Mouse (Mus musculus) brown adipose tissue, adult 24 weeks (tissue): ENCODE measurements around the gene Gm49416. TPM values are rescaled to one million over a fixed set of nuclear protein-coding genes. Genes with fewer than 3 reads are reported as not detected.
A peak's percentile ranks its signal among the peaks of the same experiment; 100 is the strongest.
"Not testable (repeated sequence)": the region's sequence is repeated elsewhere in the genome, so short reads cannot be mapped to it uniquely, and the experiment has no call there.

Experiments
- H3K27ac ChIP-seq: fragments of 200-500 bp; replicated peaks from 2 replicates; pipeline ENCODE4 v1.5.1; 2012; ENCODE audit warnings: low read depth, mild to moderate bottlenecking, low read length
- H3K4me1 ChIP-seq: fragments of 200-500 bp; 2 replicates; pipeline ENCODE4 v1.6.1; 2012; ENCODE audit warnings: low read length, mixed read lengths; ENCODE audit not compliant: control insufficient read depth, insufficient read depth, insufficient read length
- H3K4me3 ChIP-seq: fragments of 200-500 bp; 2 replicates; pipeline ENCODE4 v1.5.1; 2012; ENCODE audit warnings: low read depth, mild to moderate bottlenecking, low read length, moderate library complexity; ENCODE audit not compliant: insufficient read depth
- polyA plus RNA-seq: library from polyadenylated mRNA; stranded (reverse); fragments of >200 nt; gene quantifications from 2 replicates; pipeline ENCODE4 v1.2.4, GENCODE M21; 2012; ENCODE audit not compliant: missing spikeins, insufficient read depth, insufficient read length

Gm49416 gene
- polyA plus RNA-seq, 1 experiment: not detected

- Histone ChIP-seq H3K4me1 (no peaks in the 10 kb centered on the region), H3K27ac (no peak overlapping the region), H3K4me3 (no peak overlapping the region)
These were observed 24.5 kb upstream of the Gm49416 start for GRCm38 (mm10) chr19:8864265-8864664.

GRCm38 (mm10) chr19:8870381-8870780 is 18.3 kb upstream of the Gm49416 start:
- not testable (repeated sequence) for H3K4me1 ChIP-seq, H3K4me3 ChIP-seq, H3K27ac ChIP-seq

- Histone ChIP-seq H3K4me1 (peaks cover 6% of the 10 kb centered on the region; the same call in 1 of the 2 replicates), H3K27ac (peak overlapping the region; percentile 73), H3K4me3 (peak overlapping the region; percentile 68)
These were observed 17.9 kb upstream of the Gm49416 start for GRCm38 (mm10) chr19:8870838-8871237.

GRCm38 (mm10) chr19:8871267-8872186 is 17.2 kb upstream of the Gm49416 start, which contains the start of gene Ubxn1:
Gene Ubxn1 (plus strand): TSS chr19:8871496.
- Histone ChIP-seq H3K4me3 (peak within 1 kb of the TSS; percentile 90), H3K4me1 (peaks cover 6% of the 10 kb centered on the region; the same call in 1 of the 2 replicates), H3K27ac (peak within 1 kb of the TSS; percentile 78)

GRCm38 (mm10) chr19:8872266-8872840 is 16.4 kb upstream of the Gm49416 start:
- Histone ChIP-seq H3K4me3 (peak overlapping the region; percentile 90), H3K4me1 (peaks cover 6% of the 10 kb centered on the region; the same call in 1 of the 2 replicates), H3K27ac (peak overlapping the region; percentile 78)

- H3K27ac ChIP-seq: no peak overlapping the region
- no peak overlapping the region for H3K4me3 ChIP-seq
- H3K4me1 ChIP-seq: peaks cover 8% of the 10 kb centered on the region; the same call in 1 of the 2 replicates
These were observed 13.7 kb upstream of the Gm49416 start for GRCm38 (mm10) chr19:8875031-8875430.

GRCm38 (mm10) chr19:8880311-8881033 is 8.3 kb upstream of the Gm49416 start, which contains the start of gene Uqcc3:
Gene Uqcc3 (minus strand): TSS chr19:8880923.
- Histone ChIP-seq H3K4me1 (0 out of 2 replicates have a peak, but pooled peaks cover 2% of the 10 kb centered on the region), H3K4me3 (peak within 1 kb of the TSS; percentile 69), H3K27ac (peak within 1 kb of the TSS; percentile 61)

- Histone ChIP-seq H3K4me1 (0 out of 2 replicates have a peak, but pooled peaks cover 2% of the 10 kb centered on the region), H3K27ac (no peak overlapping the region), H3K4me3 (peak overlapping the region; percentile 69)
These were observed 7.7 kb upstream of the Gm49416 start for GRCm38 (mm10) chr19:8881034-8881392.

GRCm38 (mm10) chr19:8883616-8884015 is 5.1 kb upstream of the Gm49416 start, which contains the start of the genes Lbhd1 and Gm49403:
Gene Lbhd1 (plus strand): TSS chr19:8883732.
Gene Gm49403 (plus strand): TSS chr19:8883930.
- Histone ChIP-seq H3K4me1 (peaks cover 7% of the 10 kb centered on the region; the same call in 1 of the 2 replicates), H3K27ac (no peak within 1 kb of the TSS), H3K4me3 (no peak within 1 kb of the TSS)

GRCm38 (mm10) chr19:8886916-8887584 is 1.7 kb upstream of the Gm49416 start:
- Histone ChIP-seq H3K27ac (no peak overlapping the region), H3K4me1 (peaks cover 6% of the 10 kb centered on the region; the same call in 1 of the 2 replicates), H3K4me3 (no peak overlapping the region)

GRCm38 (mm10) chr19:8887585-8888463 is 902 bp upstream of the Gm49416 start:
- H3K4me3 ChIP-seq: peak overlapping the region; percentile 79
- peaks cover 6% of the 10 kb centered on the region; the same call in 1 of the 2 replicates for H3K4me1 ChIP-seq
- 0 out of 2 replicates have a peak overlapping the region, but pooled peaks have one; percentile 41 for H3K27ac ChIP-seq

- H3K4me3 ChIP-seq: peak within 1 kb of the TSS; percentile 77
- peak within 1 kb of the TSS; percentile 54 for H3K27ac ChIP-seq
These were observed 4.4 kb downstream of the Gm49416 start, which contains the start of gene Ints5 for GRCm38 (mm10) chr19:8892829-8893766. Gene Ints5 (plus strand): TSS chr19:8893005.

More at GRCm38 (mm10) chr19:8892829-8893766, 4.4 kb downstream of the Gm49416 start, which contains the start of gene Ints5:
- peaks cover 6% of the 10 kb centered on the region; the same call in 1 of the 2 replicates for H3K4me1 ChIP-seq
